Mouse (Mus musculus): ENCODE measurements around the gene Mprip. TPM values are rescaled to one million over a fixed set of nuclear protein-coding genes. Genes with fewer than 3 reads are reported as not detected.

Gene Mprip
- total and polyA plus RNA-seq, 2 experiments from 2014 or later: 35.9 to 135 TPM

- Histone ChIP-seq H3K36me3 (replicated peaks; ENCODE audit: control insufficient read depth, insufficient read depth, low read length) (no peaks in the 10 kb centered on the region), H3K27ac (ENCODE audit: low read depth) (no peak overlapping the region), H3K9me3 (replicated peaks; ENCODE audit: control insufficient read depth, low read length) (no peaks in the 10 kb centered on the region), H3K4me1 (ENCODE audit: control insufficient read depth, insufficient read depth) (no peaks in the 10 kb centered on the region; the same call in 1 of the 2 replicates), H3K4me2 (ENCODE audit: low read depth, low read length) (no peak overlapping the region), H3K27me3 (ENCODE audit: control insufficient read depth, insufficient read depth, low read length) (0 out of 2 replicates have a peak, but pooled peaks cover 2% of the 10 kb centered on the region), H3K4me3 (ENCODE audit: low read depth, low read length) (no peak overlapping the region), H3K9ac (replicated peaks; ENCODE audit: low read depth, low read length) (no peak overlapping the region)
- no peak for DNase-seq (ENCODE audit: low spot score)
- no peak for ATAC-seq (ENCODE audit: insufficient read depth, low read depth)
- TF ChIP-seq EP300 (IDR thresholded peaks at IDR 0.05; ENCODE audit: low read depth) (no peak), CTCF (IDR thresholded peaks at IDR 0.05; ENCODE audit: low read depth) (no peak)
- WGBS: 67% methylated on average over 7 of the region's 7 CpGs
Measured at GRCm38 (mm10) chr11:59634001-59634660, 27.0 kb upstream of the Mprip start.

GRCm38 (mm10) chr11:59635251-59635795 is 25.8 kb upstream of the Mprip start:
- no peak overlapping the region for H3K4me2 ChIP-seq (ENCODE audit: low read depth, low read length)

GRCm38 (mm10) chr11:59635821-59636694 is 25.0 kb upstream of the Mprip start:
- no peak overlapping the region for H3K9ac ChIP-seq (replicated peaks; ENCODE audit: low read depth, low read length)
- DNase-seq (ENCODE audit: low spot score): no peak
- H3K27me3 ChIP-seq (ENCODE audit: control insufficient read depth, insufficient read depth, low read length): 0 out of 2 replicates have a peak, but pooled peaks cover under 1% of the 10 kb centered on the region
- no peaks in the 10 kb centered on the region; the same call in 1 of the 2 replicates for H3K4me1 ChIP-seq (ENCODE audit: control insufficient read depth, insufficient read depth)
- 62% methylated on average over 12 of the region's 12 CpGs for WGBS
- no peak overlapping the region for H3K4me2 ChIP-seq (ENCODE audit: low read depth, low read length)
- ATAC-seq (ENCODE audit: insufficient read depth, low read depth): peak; percentile 30; the same call in 1 of the 2 replicates
- H3K36me3 ChIP-seq (replicated peaks; ENCODE audit: control insufficient read depth, insufficient read depth, low read length): no peaks in the 10 kb centered on the region
- no peak overlapping the region for H3K27ac ChIP-seq (ENCODE audit: low read depth)
- H3K4me3 ChIP-seq (ENCODE audit: low read depth, low read length): no peak overlapping the region
- no peaks in the 10 kb centered on the region for H3K9me3 ChIP-seq (replicated peaks; ENCODE audit: control insufficient read depth, low read length)
- TF ChIP-seq EP300 (IDR thresholded peaks at IDR 0.05; ENCODE audit: low read depth) (no peak), CTCF (IDR thresholded peaks at IDR 0.05; ENCODE audit: low read depth) (no peak)

More at GRCm38 (mm10) chr11:59635251-59635795, 25.8 kb upstream of the Mprip start:
- ATAC-seq (ENCODE audit: insufficient read depth, low read depth) (no peak), DNase-seq (ENCODE audit: low spot score) (no peak)
- H3K27ac ChIP-seq (ENCODE audit: low read depth): no peak overlapping the region
- TF ChIP-seq CTCF (IDR thresholded peaks at IDR 0.05; ENCODE audit: low read depth) (no peak), EP300 (IDR thresholded peaks at IDR 0.05; ENCODE audit: low read depth) (no peak)
- H3K9me3 ChIP-seq (replicated peaks; ENCODE audit: control insufficient read depth, low read length): no peaks in the 10 kb centered on the region
- H3K4me1 ChIP-seq (ENCODE audit: control insufficient read depth, insufficient read depth): no peaks in the 10 kb centered on the region; the same call in 1 of the 2 replicates
- WGBS: 75% methylated on average over 9 of the region's 9 CpGs
- H3K9ac ChIP-seq (replicated peaks; ENCODE audit: low read depth, low read length): no peak overlapping the region
- no peaks in the 10 kb centered on the region for H3K36me3 ChIP-seq (replicated peaks; ENCODE audit: control insufficient read depth, insufficient read depth, low read length)
- H3K27me3 ChIP-seq (ENCODE audit: control insufficient read depth, insufficient read depth, low read length): 0 out of 2 replicates have a peak, but pooled peaks cover 2% of the 10 kb centered on the region
- no peak overlapping the region for H3K4me3 ChIP-seq (ENCODE audit: low read depth, low read length)

- Histone ChIP-seq H3K27ac (ENCODE audit: low read depth) (no peak overlapping the region), H3K4me2 (ENCODE audit: low read depth, low read length) (no peak overlapping the region), H3K4me1 (ENCODE audit: control insufficient read depth, insufficient read depth) (no peaks in the 10 kb centered on the region; the same call in 1 of the 2 replicates), H3K4me3 (ENCODE audit: low read depth, low read length) (no peak overlapping the region), H3K27me3 (ENCODE audit: control insufficient read depth, insufficient read depth, low read length) (no peaks in the 10 kb centered on the region), H3K36me3 (replicated peaks; ENCODE audit: control insufficient read depth, insufficient read depth, low read length) (no peaks in the 10 kb centered on the region), H3K9me3 (replicated peaks; ENCODE audit: control insufficient read depth, low read length) (no peaks in the 10 kb centered on the region), H3K9ac (replicated peaks; ENCODE audit: low read depth, low read length) (no peak overlapping the region)
- DNase-seq (ENCODE audit: low spot score): no peak
- TF ChIP-seq CTCF (IDR thresholded peaks at IDR 0.05; ENCODE audit: low read depth) (no peak), EP300 (IDR thresholded peaks at IDR 0.05; ENCODE audit: low read depth) (no peak)
- no peak for ATAC-seq (ENCODE audit: insufficient read depth, low read depth)
- WGBS: 57% methylated on average over 7 of the region's 7 CpGs
Measured at GRCm38 (mm10) chr11:59636695-59637414, 24.2 kb upstream of the Mprip start.
